Mouse (Mus musculus): ENCODE measurements around the gene Wee2.

DNA sequence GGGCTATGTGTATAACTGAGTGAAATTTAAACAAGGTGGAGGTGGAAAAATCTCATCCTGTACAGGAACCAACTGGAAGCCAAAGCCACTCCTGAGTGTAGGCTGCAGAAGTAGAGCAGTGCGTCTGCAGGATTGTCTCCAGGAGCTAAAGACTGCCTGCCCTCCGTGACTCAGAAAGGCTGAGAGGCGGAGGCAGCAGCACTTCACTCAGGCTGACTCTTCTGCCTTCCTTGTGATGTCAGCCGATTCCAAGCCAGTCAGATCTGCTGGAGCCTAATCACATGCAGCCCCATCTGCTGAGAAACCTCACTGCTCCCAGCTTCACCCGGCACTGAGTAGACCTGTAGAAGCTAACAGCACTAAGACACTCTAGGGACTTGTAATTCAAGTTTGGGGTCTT lies 43.4 kb downstream of the Wee2 start:
- TF ChIP-seq CTCF (IDR thresholded peaks at IDR 0.05; ENCODE audit: low read depth) (no peak), EP300 (IDR thresholded peaks at IDR 0.05; ENCODE audit: low read depth) (no peak)

All from liver, embryonic 14.5 days (tissue).